Mouse (Mus musculus) liver, embryonic 11.5 days (tissue): ENCODE data around the gene Smpd3. TPM values are rescaled to one million over a fixed set of nuclear protein-coding genes. Genes with fewer than 3 reads are reported as not detected.

Source experiments
- ATAC-seq: fragments of 200-750 bp; cut with Nextera tagmentation; replicated peaks from 2 replicates; pipeline ENCODE4 v1.8.0; 2017; ENCODE audit warnings: moderate number of reproducible peaks, mild to moderate bottlenecking, moderate TSS enrichment, moderate library complexity; ENCODE audit not compliant: low FRiP score
- DNase-seq: peaks from one replicate; pipeline ENCODE4 v3.0.0-alpha.2; 2017; ENCODE audit warnings: low spot score
- H3K27ac ChIP-seq: fragments of 300-500 bp; sonication (generic); 2 replicates; pipeline ENCODE4 v1.5.1; 2014; ENCODE audit warnings: mild to moderate bottlenecking, low read depth, low read length, control low read depth
- H3K27me3 ChIP-seq: fragments of 300-500 bp; sonication (generic); replicated peaks from 2 replicates; pipeline ENCODE4 v1.6.1; 2014; ENCODE audit warnings: low read length, mixed read lengths; ENCODE audit not compliant: control insufficient read depth, insufficient read depth
- H3K36me3 ChIP-seq: fragments of 300-500 bp; sonication (generic); 2 replicates; pipeline ENCODE4 v1.6.1; 2014; ENCODE audit warnings: mild to moderate bottlenecking, low read length, moderate library complexity, mixed read lengths; ENCODE audit not compliant: control insufficient read depth, insufficient read depth
- H3K4me1 ChIP-seq: fragments of 300-500 bp; sonication (generic); replicated peaks from 2 replicates; pipeline ENCODE4 v1.6.1; 2014; ENCODE audit warnings: low read length, mixed read lengths; ENCODE audit not compliant: control insufficient read depth, insufficient read depth
- H3K4me2 ChIP-seq: fragments of 300-500 bp; sonication (generic); 2 replicates; pipeline ENCODE4 v1.6.1; 2014; ENCODE audit warnings: mild to moderate bottlenecking, control low read depth, moderate library complexity
- H3K4me3 ChIP-seq: fragments of 300-500 bp; sonication (generic); 2 replicates; pipeline ENCODE4 v1.5.1; 2014; ENCODE audit warnings: low read depth, low read length, control low read depth
- H3K9ac ChIP-seq: fragments of 300-500 bp; sonication (generic); 2 replicates; pipeline ENCODE4 v1.6.1; 2014; ENCODE audit warnings: low read depth, low read length, control low read depth
- H3K9me3 ChIP-seq: fragments of 300-500 bp; sonication (generic); 2 replicates; pipeline ENCODE4 v1.6.1; 2016; ENCODE audit warnings: low read length, inconsistent platforms, mixed read lengths; ENCODE audit not compliant: control insufficient read depth
- WGBS: fragments of 180-500 bp; shearing (Covaris S2); extraction: QIAGEN DNeasy Blood & Tissue Kit; methylation state at CpG from one replicate; pipeline ENCODE4 v1.1.7; 2014; 5-methylcytosine and 5-hydroxymethylcytosine counted together
- polyA plus RNA-seq: library from polyadenylated mRNA; unstranded; fragments of >200 nt; fragmentation: Nextera tagmentation; extraction: Ambion mirVana; gene quantifications from 2 replicates; pipeline ENCODE4 v1.2.1, GENCODE M21; 2014

The Smpd3 gene
- polyA plus RNA-seq, 1 experiment from 2014 or later = 1.3 TPM

DNA sequence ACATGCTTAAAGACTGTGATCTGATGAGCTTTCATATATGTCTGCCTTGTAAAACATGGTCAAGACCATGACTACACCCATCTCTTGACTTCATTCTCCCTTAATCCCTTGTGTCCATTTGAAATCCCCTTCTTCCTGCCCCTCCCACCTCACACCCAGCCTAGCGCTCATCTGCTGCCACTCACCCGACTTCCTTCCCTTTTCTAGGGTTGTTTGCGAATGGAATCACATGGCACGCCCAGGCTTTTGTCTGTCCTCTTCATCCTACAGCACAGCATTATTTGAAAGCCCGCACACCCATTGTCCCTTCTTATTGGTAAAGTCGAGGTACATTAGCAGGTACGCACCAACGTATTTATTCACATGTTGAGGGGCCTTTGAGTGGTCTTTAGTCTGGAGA is 26.5 kb upstream of the Smpd3 start:
- Histone ChIP-seq H3K27me3 (no peaks in the 10 kb centered on the region), H3K9ac (no peak overlapping the region), H3K4me3 (no peak overlapping the region), H3K9me3 (no peaks in the 10 kb centered on the region), H3K4me1 (no peaks in the 10 kb centered on the region), H3K27ac (no peak overlapping the region), H3K4me2 (no peak overlapping the region), H3K36me3 (no peaks in the 10 kb centered on the region)
- DNase-seq (no peak), ATAC-seq (no peak)
- WGBS = 54% methylated on average over 8 of the region's 8 CpGs

DNA sequence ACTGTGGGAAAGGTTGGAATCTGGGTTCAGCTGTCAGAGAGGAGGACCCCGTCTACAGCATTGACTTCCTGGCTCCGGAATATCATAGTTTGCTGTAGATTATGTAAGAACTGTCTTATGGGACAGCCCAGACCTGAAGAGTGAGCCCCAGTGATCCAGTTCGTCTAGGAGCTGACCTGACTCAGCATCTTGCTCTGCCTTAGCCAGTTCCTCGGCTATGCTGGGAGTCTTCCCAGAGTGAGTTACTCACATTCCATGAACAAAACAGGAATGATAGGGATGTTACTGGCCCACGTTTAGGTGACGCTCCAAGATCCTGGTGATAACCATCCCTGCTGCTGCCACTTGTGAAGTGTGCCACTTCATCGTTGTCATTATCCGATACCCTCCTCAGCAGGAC is 25.5 kb upstream of the Smpd3 start:
- H3K4me1 ChIP-seq = no peaks in the 10 kb centered on the region
- H3K27ac ChIP-seq = no peak overlapping the region
- H3K27me3 ChIP-seq = no peaks in the 10 kb centered on the region
- DNase-seq = no peak
- no peak overlapping the region for H3K9ac ChIP-seq
- no peak for ATAC-seq
- no peaks in the 10 kb centered on the region for H3K9me3 ChIP-seq
- 77% methylated on average over 8 of the region's 8 CpGs for WGBS
- no peak overlapping the region for H3K4me2 ChIP-seq
- no peak overlapping the region for H3K4me3 ChIP-seq
- H3K36me3 ChIP-seq = no peaks in the 10 kb centered on the region

DNA sequence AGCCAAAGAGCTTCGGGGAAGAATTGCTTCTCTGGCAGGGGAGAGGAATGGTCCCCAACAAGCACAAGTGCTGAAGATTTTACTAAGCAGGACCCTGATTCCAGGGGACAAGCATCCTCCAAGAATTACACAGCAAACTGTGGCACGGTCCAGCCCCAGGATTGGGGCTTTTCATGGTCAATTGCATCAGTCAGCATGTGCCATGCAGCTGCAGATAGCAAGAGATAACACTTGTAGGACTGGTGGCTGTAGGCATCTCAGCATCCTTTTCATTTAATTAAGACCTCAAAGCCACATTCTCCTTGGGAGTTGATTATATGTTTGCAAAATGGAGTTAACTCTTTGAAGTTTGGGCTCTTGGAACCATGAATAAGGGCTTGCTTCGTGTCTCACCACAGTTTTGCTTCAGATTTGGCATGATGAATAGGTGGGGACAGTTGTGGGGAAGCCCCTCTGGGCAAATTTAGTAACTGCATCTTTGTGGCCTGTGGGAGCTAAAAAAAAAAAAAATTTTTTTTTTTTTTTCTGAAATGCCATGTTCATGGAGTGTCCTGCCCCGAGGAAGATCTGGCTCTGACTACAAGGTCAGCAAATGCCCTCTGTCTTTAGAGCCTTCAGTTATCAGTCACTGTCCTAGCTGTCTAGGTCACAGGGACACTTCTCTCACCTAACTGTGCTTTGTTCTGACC is 22.0 kb upstream of the Smpd3 start:
- no peaks in the 10 kb centered on the region for H3K4me1 ChIP-seq
- no peak for ATAC-seq

DNA sequence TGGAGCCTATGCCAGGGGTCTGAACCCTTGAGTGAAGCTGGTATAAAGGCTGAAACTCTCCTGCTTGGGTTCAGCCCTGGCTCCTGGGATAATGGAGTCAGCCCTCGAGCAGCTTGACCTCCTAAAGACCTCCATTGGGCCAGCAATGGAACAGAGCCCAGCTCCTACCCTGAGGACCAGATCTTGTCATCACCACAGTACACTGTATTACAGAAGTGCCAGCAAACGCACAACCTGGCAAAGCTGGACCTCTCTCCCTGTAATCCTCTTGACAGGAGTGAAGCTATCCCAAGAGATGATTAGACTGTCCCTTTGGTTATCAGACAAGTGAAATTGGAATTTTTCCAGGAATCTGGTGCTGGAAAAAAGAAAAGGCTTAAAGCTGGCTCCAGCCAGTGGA is 13.3 kb upstream of the Smpd3 start:
- ATAC-seq (no peak), DNase-seq (no peak)
- Histone ChIP-seq H3K27ac (no peak overlapping the region), H3K4me3 (no peak overlapping the region), H3K9me3 (no peaks in the 10 kb centered on the region), H3K9ac (no peak overlapping the region), H3K36me3 (no peaks in the 10 kb centered on the region), H3K27me3 (no peaks in the 10 kb centered on the region), H3K4me2 (no peak overlapping the region), H3K4me1 (no peaks in the 10 kb centered on the region)
- 45% methylated on average over 2 of the region's 2 CpGs for WGBS

More for the DNA sequence above, 22.0 kb upstream of the Smpd3 start:
- H3K9ac ChIP-seq = no peak overlapping the region
- no peaks in the 10 kb centered on the region for H3K9me3 ChIP-seq
- H3K27ac ChIP-seq = no peak overlapping the region
- H3K27me3 ChIP-seq = no peaks in the 10 kb centered on the region
- no peak overlapping the region for H3K4me3 ChIP-seq
- H3K4me2 ChIP-seq = no peak overlapping the region
- H3K36me3 ChIP-seq = no peaks in the 10 kb centered on the region
- no peak for DNase-seq
- WGBS = 59% methylated on average over 4 of the region's 4 CpGs

DNA sequence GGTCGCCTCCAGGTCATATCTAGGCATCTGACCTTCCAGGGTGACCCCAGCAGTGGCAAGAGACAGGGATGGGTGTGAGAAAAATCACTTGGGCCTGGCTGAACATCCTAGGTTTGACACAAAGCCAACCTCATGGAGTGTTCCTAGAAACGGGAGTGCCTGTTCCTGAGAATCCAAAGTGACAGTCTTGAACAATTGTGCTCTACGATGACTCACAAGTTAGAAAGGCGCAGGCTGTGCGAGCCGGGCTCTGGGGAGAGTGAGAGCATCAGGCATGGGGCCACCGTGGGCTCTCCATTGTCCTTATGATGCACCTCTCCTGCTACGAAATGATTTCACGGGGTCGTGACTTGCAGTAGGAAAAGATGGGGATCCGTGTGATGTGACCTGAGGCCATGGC is 11.6 kb upstream of the Smpd3 start:
- Histone ChIP-seq H3K27me3 (no peaks in the 10 kb centered on the region), H3K36me3 (no peaks in the 10 kb centered on the region), H3K4me1 (no peaks in the 10 kb centered on the region), H3K4me3 (no peak overlapping the region), H3K4me2 (no peak overlapping the region), H3K9me3 (no peaks in the 10 kb centered on the region), H3K9ac (no peak overlapping the region), H3K27ac (no peak overlapping the region)
- WGBS = 70% methylated on average over 11 of the region's 11 CpGs
- DNase-seq (no peak), ATAC-seq (no peak)

DNA sequence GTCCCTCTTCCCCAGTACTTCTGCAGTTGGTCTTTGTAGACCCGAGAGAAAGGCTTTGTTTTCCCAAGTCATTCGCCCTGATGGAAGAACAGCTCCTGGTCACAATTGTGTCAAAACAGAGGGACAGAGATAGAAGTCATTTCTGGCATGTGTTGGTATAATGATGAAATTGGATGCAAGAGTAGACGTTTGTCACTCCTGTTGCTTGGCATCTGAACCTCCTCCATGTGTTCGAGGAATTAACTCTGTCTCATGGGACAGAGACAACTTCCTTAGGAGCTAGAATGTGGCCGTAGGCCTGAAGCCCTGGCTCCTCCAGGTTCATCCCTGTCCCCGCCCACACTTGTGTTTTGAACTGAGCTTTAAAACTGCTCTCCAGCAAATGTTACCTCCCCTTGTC is 8.3 kb upstream of the Smpd3 start:
- ATAC-seq (no peak), DNase-seq (no peak)
- Histone ChIP-seq H3K4me1 (no peaks in the 10 kb centered on the region), H3K9me3 (no peaks in the 10 kb centered on the region), H3K4me2 (no peak overlapping the region), H3K9ac (no peak overlapping the region), H3K36me3 (no peaks in the 10 kb centered on the region), H3K4me3 (no peak overlapping the region), H3K27me3 (no peaks in the 10 kb centered on the region), H3K27ac (no peak overlapping the region)
- WGBS = 70% methylated on average over 6 of the region's 6 CpGs

DNA sequence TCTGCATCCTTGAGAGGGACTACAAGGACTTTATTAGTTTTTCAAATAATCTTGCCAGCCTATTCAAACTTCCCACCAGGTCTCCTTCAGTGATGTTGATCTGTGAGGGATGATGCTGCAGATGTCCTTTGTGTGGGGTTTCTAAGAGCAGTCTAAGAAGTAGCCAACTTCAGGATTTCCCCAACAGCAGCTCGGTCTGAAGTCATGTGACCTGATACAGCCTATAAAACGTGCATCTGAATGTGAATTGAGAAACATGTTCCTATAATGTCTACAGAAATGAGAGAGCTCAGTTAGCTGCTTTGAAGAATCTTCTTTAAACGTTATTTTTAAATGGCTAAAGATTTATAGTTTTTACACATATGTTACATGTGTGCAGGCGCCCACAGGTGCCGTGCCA is 5.7 kb upstream of the Smpd3 start:
- no peaks in the 10 kb centered on the region for H3K36me3 ChIP-seq
- no peak for ATAC-seq
- no peaks in the 10 kb centered on the region for H3K9me3 ChIP-seq
- H3K4me2 ChIP-seq = no peak overlapping the region
- H3K4me1 ChIP-seq = no peaks in the 10 kb centered on the region
- WGBS = 69% methylated on average over 5 of the region's 5 CpGs
- H3K27ac ChIP-seq = no peak overlapping the region
- no peak overlapping the region for H3K9ac ChIP-seq
- no peak for DNase-seq
- no peak overlapping the region for H3K4me3 ChIP-seq
- no peaks in the 10 kb centered on the region for H3K27me3 ChIP-seq

DNA sequence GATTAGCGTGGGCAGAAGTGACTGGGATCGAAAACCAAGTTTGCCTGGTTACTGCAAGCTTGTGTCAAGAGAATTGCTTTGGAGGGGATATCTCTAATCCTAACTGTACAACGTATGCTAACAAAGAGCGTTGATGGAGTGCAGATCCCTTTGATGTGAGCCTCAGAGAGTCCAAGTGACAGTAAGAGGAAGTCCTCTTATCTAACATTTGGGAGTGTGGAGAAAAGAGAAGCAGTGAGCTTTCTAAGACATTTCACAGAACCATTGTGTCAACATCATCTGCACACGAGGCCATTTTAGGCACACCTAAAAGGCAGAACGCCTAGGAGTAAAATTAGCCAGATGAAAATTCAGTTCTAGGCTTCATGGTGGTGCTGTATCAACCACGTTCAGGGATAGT is 5.0 kb upstream of the Smpd3 start:
- 28% methylated on average over 7 of the region's 7 CpGs for WGBS
- ATAC-seq (no peak), DNase-seq (no peak)
- Histone ChIP-seq H3K4me1 (no peaks in the 10 kb centered on the region), H3K4me2 (no peak overlapping the region), H3K4me3 (no peak overlapping the region), H3K9ac (no peak overlapping the region), H3K9me3 (no peaks in the 10 kb centered on the region), H3K36me3 (no peaks in the 10 kb centered on the region), H3K27ac (no peak overlapping the region), H3K27me3 (no peaks in the 10 kb centered on the region)

DNA sequence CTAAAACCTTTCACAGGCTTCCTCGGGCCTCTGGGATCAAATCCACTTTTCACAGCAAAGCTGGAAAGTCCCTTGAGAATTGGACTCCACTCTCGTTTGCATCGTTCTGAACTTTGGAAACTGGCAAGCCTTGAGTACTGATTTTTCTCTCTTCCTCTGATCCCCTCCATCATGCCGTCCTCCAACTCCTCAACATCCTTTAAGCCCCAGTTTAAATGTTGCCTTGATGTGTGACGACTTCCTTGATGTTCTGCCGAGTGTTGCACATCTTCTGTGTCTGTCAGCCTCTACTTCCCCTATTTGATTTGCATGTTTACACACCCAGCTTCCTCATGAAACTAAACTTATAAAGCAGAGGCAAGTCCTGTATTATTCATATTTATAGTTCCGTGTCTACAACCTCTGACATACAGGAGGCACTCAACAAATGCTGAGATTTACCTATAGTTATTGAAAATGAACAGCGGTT is 987 bp upstream of the Smpd3 start:
- no peaks in the 10 kb centered on the region for H3K9me3 ChIP-seq
- H3K27ac ChIP-seq = no peak overlapping the region
- ATAC-seq (no peak), DNase-seq (no peak)
- H3K9ac ChIP-seq = no peak overlapping the region
- 0 out of 2 replicates have a peak, but pooled peaks cover 2% of the 10 kb centered on the region for H3K4me1 ChIP-seq
- peaks cover 28% of the 10 kb centered on the region for H3K27me3 ChIP-seq
- WGBS = 33% methylated on average over 8 of the region's 8 CpGs
- H3K4me3 ChIP-seq = peak overlapping the region; percentile 50
- H3K36me3 ChIP-seq = no peaks in the 10 kb centered on the region
- peak overlapping the region; percentile 58 for H3K4me2 ChIP-seq
